Mouse (Mus musculus): ENCODE results near the gene Bri3. TPM values are rescaled to one million over a fixed set of nuclear protein-coding genes. Genes with fewer than 3 reads are reported as not detected.

Bri3 gene
- polyA plus RNA-seq, 1 experiment from 2014 or later: 135 TPM

DNA sequence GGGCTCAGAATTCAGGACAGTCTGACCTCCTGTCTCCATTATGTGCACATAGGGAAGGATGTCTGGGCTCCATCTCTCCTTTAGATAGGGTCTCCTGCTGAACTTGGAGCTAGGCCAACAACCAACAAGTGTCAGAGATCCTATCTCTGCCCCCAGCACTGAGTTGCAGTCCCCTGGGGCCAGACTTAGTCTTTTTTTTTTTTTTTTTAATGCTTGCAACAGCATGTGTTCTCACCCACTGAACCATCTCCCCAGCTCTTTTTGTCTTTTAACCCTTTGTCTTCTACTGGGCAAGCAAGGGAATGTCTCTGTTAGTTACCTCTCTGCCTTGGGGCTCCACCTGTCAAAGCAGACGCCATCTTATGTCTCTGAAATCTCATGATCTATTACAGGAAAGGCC is 5.3 kb upstream of the Bri3 start:
- Histone ChIP-seq H3K27me3 (ENCODE audit: control insufficient read depth, insufficient read depth, low read length) (no peaks in the 10 kb centered on the region), H3K4me2 (replicated peaks; ENCODE audit: low read depth, low read length) (no peak overlapping the region), H3K4me3 (ENCODE audit: low read depth, low read length) (no peak overlapping the region), H3K4me1 (ENCODE audit: control insufficient read depth, insufficient read depth, low read length) (no peaks in the 10 kb centered on the region), H3K36me3 (ENCODE audit: control insufficient read depth, insufficient read depth, low read length) (no peaks in the 10 kb centered on the region), H3K27ac (ENCODE audit: low read length) (no peak overlapping the region), H3K9me3 (ENCODE audit: control insufficient read depth, low read depth, low read length) (no peaks in the 10 kb centered on the region), H3K9ac (replicated peaks; ENCODE audit: low read depth, low read length) (no peak overlapping the region)
- WGBS: 79% methylated on average over 1 of the region's 1 CpGs
- ATAC-seq (ENCODE audit: insufficient number of reproducible peaks, insufficient read depth, low FRiP score, low read depth): no peak

GRCm38 (mm10) chr5:144245592-144245991 is 1.4 kb downstream of the Bri3 start:
- Histone ChIP-seq H3K9me3 (ENCODE audit: control insufficient read depth, low read depth, low read length) (no peaks in the 10 kb centered on the region), H3K27ac (ENCODE audit: low read length) (no peak overlapping the region), H3K9ac (replicated peaks; ENCODE audit: low read depth, low read length) (no peak overlapping the region), H3K36me3 (ENCODE audit: control insufficient read depth, insufficient read depth, low read length) (no peaks in the 10 kb centered on the region), H3K4me3 (ENCODE audit: low read depth, low read length) (no peak overlapping the region), H3K4me1 (ENCODE audit: control insufficient read depth, insufficient read depth, low read length) (peaks cover 6% of the 10 kb centered on the region; the same call in 1 of the 2 replicates), H3K27me3 (ENCODE audit: control insufficient read depth, insufficient read depth, low read length) (no peaks in the 10 kb centered on the region), H3K4me2 (replicated peaks; ENCODE audit: low read depth, low read length) (no peak overlapping the region)
- 77% methylated on average over 2 of the region's 2 CpGs for WGBS
- no peak for ATAC-seq (ENCODE audit: insufficient number of reproducible peaks, insufficient read depth, low FRiP score, low read depth)

DNA sequence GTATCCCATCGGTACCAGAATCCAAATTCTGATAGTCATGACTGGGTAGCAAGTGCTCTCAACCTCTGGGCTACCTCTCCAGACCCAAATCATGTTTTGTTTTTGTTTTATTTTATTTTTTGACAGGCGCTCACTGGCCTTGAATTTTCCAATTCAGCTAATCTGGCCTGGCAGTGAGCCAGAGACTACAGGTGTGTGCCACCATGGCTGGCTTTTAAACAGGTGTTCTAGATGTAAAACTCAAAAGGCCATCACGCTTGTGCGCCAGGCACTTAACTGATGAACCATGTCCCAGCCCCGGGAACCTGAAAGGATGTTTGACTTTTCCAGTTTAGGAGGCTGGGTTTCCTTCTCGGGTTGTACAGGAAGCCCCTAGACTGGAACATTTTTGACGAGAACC is 2.4 kb downstream of the Bri3 start:
- H3K36me3 ChIP-seq (ENCODE audit: control insufficient read depth, insufficient read depth, low read length): no peaks in the 10 kb centered on the region
- ATAC-seq (ENCODE audit: insufficient number of reproducible peaks, insufficient read depth, low FRiP score, low read depth): no peak
- H3K27ac ChIP-seq (ENCODE audit: low read length): 0 out of 2 replicates have a peak overlapping the region, but pooled peaks have one; percentile 48
- no peak overlapping the region for H3K4me3 ChIP-seq (ENCODE audit: low read depth, low read length)
- no peak overlapping the region for H3K9ac ChIP-seq (replicated peaks; ENCODE audit: low read depth, low read length)
- H3K9me3 ChIP-seq (ENCODE audit: control insufficient read depth, low read depth, low read length): no peaks in the 10 kb centered on the region
- WGBS: 46% methylated on average over 7 of the region's 7 CpGs
- H3K27me3 ChIP-seq (ENCODE audit: control insufficient read depth, insufficient read depth, low read length): no peaks in the 10 kb centered on the region
- H3K4me2 ChIP-seq (replicated peaks; ENCODE audit: low read depth, low read length): no peak overlapping the region
- H3K4me1 ChIP-seq (ENCODE audit: control insufficient read depth, insufficient read depth, low read length): peaks cover 6% of the 10 kb centered on the region; the same call in 1 of the 2 replicates

DNA sequence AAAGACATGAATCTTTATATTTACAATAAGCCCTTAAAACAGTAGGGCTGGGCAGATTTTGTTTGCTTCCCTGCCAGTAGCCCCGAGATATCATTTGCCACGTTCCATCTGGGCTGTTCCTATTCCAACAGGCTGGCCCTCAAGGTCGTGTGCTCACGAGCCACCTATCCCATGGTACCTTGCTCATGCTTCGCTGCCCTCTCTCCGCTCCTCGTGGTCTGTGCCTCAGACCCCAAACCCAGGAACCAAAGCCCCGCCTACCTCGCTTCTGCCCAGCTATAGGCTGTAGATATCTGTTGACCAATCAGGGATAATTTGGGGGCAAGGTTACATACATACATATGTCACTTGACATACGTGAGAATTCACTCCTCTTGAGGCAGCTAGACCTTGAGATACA is 3.1 kb downstream of the Bri3 start:
- Histone ChIP-seq H3K27me3 (ENCODE audit: control insufficient read depth, insufficient read depth, low read length) (no peaks in the 10 kb centered on the region), H3K9me3 (ENCODE audit: control insufficient read depth, low read depth, low read length) (no peaks in the 10 kb centered on the region), H3K4me3 (ENCODE audit: low read depth, low read length) (no peak overlapping the region), H3K27ac (ENCODE audit: low read length) (peak overlapping the region; percentile 73; the same call in 1 of the 2 replicates), H3K9ac (replicated peaks; ENCODE audit: low read depth, low read length) (no peak overlapping the region), H3K36me3 (ENCODE audit: control insufficient read depth, insufficient read depth, low read length) (no peaks in the 10 kb centered on the region), H3K4me2 (replicated peaks; ENCODE audit: low read depth, low read length) (no peak overlapping the region), H3K4me1 (ENCODE audit: control insufficient read depth, insufficient read depth, low read length) (peaks cover 6% of the 10 kb centered on the region; the same call in 1 of the 2 replicates)
- ATAC-seq (ENCODE audit: insufficient number of reproducible peaks, insufficient read depth, low FRiP score, low read depth): peak; percentile 57
- 64% methylated on average over 10 of the region's 10 CpGs for WGBS

- Histone ChIP-seq H3K36me3 (ENCODE audit: control insufficient read depth, insufficient read depth, low read length) (no peaks in the 10 kb centered on the region), H3K9me3 (ENCODE audit: control insufficient read depth, low read depth, low read length) (no peaks in the 10 kb centered on the region), H3K4me3 (ENCODE audit: low read depth, low read length) (no peak overlapping the region), H3K27me3 (ENCODE audit: control insufficient read depth, insufficient read depth, low read length) (no peaks in the 10 kb centered on the region), H3K9ac (replicated peaks; ENCODE audit: low read depth, low read length) (no peak overlapping the region), H3K4me1 (ENCODE audit: control insufficient read depth, insufficient read depth, low read length) (peaks cover 6% of the 10 kb centered on the region; the same call in 1 of the 2 replicates), H3K27ac (ENCODE audit: low read length) (peak overlapping the region; percentile 73; the same call in 1 of the 2 replicates), H3K4me2 (replicated peaks; ENCODE audit: low read depth, low read length) (no peak overlapping the region)
- peak; percentile 67 for ATAC-seq (ENCODE audit: insufficient number of reproducible peaks, insufficient read depth, low FRiP score, low read depth)
- WGBS: 42% methylated on average over 10 of the region's 10 CpGs
Observed at GRCm38 (mm10) chr5:144247906-144248585, 3.8 kb downstream of the Bri3 start.

- H3K27ac ChIP-seq (ENCODE audit: low read length): no peak overlapping the region
- no peaks in the 10 kb centered on the region for H3K9me3 ChIP-seq (ENCODE audit: control insufficient read depth, low read depth, low read length)
- H3K27me3 ChIP-seq (ENCODE audit: control insufficient read depth, insufficient read depth, low read length): no peaks in the 10 kb centered on the region
- no peak overlapping the region for H3K9ac ChIP-seq (replicated peaks; ENCODE audit: low read depth, low read length)
- no peak overlapping the region for H3K4me3 ChIP-seq (ENCODE audit: low read depth, low read length)
- H3K4me1 ChIP-seq (ENCODE audit: control insufficient read depth, insufficient read depth, low read length): peaks cover 12% of the 10 kb centered on the region
- WGBS: 76% methylated on average over 3 of the region's 3 CpGs
- no peaks in the 10 kb centered on the region for H3K36me3 ChIP-seq (ENCODE audit: control insufficient read depth, insufficient read depth, low read length)
- ATAC-seq (ENCODE audit: insufficient number of reproducible peaks, insufficient read depth, low FRiP score, low read depth): no peak
- H3K4me2 ChIP-seq (replicated peaks; ENCODE audit: low read depth, low read length): no peak overlapping the region
Observed at GRCm38 (mm10) chr5:144249871-144250270, 5.6 kb downstream of the Bri3 start.

DNA sequence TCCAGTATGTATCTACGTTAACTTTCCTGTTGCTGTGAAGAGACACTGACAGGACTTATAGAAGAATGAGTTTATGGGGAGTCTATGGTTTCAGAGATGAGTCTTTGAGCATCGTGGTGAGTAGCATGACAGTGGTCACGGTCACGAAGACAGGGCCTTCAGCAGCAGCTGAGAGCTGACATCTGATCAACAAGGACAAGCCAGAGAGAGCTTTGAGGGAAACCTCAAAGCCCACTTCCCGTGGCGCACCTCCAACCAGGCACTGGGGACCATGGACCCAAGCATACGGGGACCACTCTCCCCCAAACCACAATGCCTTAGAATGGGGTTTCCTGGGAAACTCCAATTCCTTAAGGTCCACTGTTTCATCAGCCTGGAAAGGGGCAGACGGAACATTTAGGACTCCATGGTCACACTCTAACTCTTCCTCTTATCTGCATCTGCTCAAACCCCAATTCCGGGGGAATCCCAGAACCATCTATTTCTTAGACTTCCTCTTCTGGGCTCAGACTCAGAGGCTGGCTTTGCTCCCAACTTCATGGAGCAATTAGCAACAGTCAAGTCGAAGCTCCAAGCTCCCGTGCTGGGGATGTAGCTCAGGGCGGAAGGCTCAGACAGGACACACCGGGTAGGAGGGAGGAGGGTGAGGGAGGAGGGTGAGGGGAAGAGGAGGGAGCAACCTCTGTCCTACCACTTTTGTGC is 7.8 kb downstream of the Bri3 start:
- no peak for ATAC-seq (ENCODE audit: insufficient number of reproducible peaks, insufficient read depth, low FRiP score, low read depth)
- 91% methylated on average over 13 of the region's 13 CpGs for WGBS
- no peak overlapping the region for H3K27ac ChIP-seq (ENCODE audit: low read length)
- H3K4me3 ChIP-seq (ENCODE audit: low read depth, low read length): no peak overlapping the region
- H3K27me3 ChIP-seq (ENCODE audit: control insufficient read depth, insufficient read depth, low read length): no peaks in the 10 kb centered on the region
- no peaks in the 10 kb centered on the region for H3K9me3 ChIP-seq (ENCODE audit: control insufficient read depth, low read depth, low read length)
- H3K9ac ChIP-seq (replicated peaks; ENCODE audit: low read depth, low read length): no peak overlapping the region
- peaks cover 14% of the 10 kb centered on the region for H3K4me1 ChIP-seq (ENCODE audit: control insufficient read depth, insufficient read depth, low read length)
- H3K4me2 ChIP-seq (replicated peaks; ENCODE audit: low read depth, low read length): no peak overlapping the region
- H3K36me3 ChIP-seq (ENCODE audit: control insufficient read depth, insufficient read depth, low read length): no peaks in the 10 kb centered on the region

- no peak for ATAC-seq (ENCODE audit: insufficient number of reproducible peaks, insufficient read depth, low FRiP score, low read depth)
- Histone ChIP-seq H3K36me3 (ENCODE audit: control insufficient read depth, insufficient read depth, low read length) (no peaks in the 10 kb centered on the region), H3K4me2 (replicated peaks; ENCODE audit: low read depth, low read length) (no peak overlapping the region), H3K27ac (ENCODE audit: low read length) (no peak overlapping the region), H3K4me3 (ENCODE audit: low read depth, low read length) (no peak overlapping the region), H3K27me3 (ENCODE audit: control insufficient read depth, insufficient read depth, low read length) (no peaks in the 10 kb centered on the region), H3K4me1 (ENCODE audit: control insufficient read depth, insufficient read depth, low read length) (peaks cover 24% of the 10 kb centered on the region), H3K9ac (replicated peaks; ENCODE audit: low read depth, low read length) (no peak overlapping the region), H3K9me3 (ENCODE audit: control insufficient read depth, low read depth, low read length) (no peaks in the 10 kb centered on the region)
- 64% methylated on average over 4 of the region's 4 CpGs for WGBS
Observed at GRCm38 (mm10) chr5:144253212-144253611, 9.0 kb downstream of the Bri3 start.
